Mouse (Mus musculus): ENCODE results near the gene Id1. TPM values are rescaled to one million over a fixed set of nuclear protein-coding genes. Genes with fewer than 3 reads are reported as not detected.

The Id1 gene
- polyA plus RNA-seq (2012; fragmentation: generic; extraction: Trizol), result 100 to 1,000 TPM in 1 of 2 experiments, 10 to 100 TPM in 1; 99.1 to 172 TPM

DNA sequence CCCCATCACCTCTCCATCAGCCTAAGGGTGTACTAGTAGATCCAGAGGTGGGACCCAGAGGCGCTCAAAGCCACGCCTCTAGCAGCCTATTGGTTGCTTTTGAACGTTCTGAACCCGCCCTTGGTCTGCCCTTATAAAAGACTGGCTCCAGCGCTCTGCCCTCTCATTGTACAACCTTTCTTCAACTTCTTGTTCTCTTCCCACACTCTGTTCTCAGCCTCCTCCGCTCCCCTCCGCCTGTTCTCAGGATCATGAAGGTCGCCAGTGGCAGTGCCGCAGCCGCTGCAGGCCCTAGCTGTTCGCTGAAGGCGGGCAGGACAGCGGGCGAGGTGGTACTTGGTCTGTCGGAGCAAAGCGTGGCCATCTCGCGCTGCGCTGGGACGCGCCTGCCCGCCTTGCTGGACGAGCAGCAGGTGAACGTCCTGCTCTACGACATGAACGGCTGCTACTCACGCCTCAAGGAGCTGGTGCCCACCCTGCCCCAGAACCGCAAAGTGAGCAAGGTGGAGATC, at the start of gene Id1:
TSS of gene Id1 (plus strand) at position 162 of the 512 bp plus-strand sequence.

DNA sequence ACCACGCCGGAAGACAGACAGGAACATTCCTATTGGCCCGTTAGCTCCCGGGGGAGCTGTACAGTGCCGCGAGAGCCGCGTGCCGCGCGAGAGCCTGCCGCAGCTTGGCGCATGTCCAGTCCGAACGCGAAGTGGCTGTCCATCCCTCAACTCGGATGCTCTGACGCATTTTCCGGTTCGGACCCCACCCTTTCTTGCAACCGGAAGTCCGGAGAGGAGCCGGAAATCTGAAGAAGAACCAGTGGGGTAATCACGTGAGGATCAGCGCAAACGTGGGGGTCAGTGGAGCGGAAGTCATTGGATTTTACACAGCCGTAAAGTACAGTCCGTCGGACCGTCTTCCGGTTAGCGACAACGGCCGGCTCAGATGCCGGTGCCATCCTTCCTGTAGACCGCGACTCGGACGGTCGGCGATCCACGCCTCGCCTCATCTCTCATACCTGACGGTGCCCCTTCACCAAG, 49.2 kb upstream of the Id1 start, which contains the start of gene Mcts2:
TSS of gene Mcts2 (plus strand) at position 230 of the 462 bp plus-strand sequence.

DNA sequence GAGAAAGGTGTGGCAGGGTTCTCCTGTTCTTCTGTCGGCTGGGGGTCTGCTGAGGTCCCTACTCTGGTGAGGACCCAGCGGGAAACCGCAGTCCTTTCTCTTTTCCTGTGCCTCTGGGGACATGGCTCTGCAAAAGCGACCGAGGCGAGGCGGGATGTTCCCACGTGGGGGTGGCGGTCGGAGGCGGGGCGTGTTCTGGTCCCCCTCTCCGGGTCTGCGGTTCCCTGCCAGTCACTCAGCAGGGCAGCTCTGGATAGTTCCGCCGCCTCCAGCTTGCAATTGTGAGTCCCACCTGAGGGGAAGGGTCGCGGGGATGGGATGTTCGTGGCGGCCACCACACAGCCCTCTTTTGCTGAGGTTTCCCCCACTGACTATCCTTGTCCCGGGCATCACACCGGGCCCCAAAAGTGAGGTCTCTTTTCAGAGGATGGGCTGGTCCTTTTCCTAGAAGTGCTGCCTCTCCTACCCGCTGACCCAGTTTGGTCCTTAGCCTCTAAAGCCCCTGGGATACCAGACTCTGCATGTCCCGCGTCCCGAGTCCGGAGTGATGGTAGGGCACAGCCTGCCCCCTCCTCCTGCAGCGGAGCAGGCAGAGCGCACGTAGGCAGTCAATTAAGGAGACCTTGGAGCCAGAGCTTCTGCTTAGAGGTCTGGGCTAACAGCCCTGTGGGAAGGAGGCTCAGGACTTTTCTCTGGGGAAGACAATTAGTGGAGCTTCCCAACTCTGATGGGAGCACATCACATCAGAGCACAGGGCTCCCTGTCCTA, 18.1 kb downstream of the Id1 start, which contains the start of gene Cox4i2:
TSS of gene Cox4i2 (plus strand) at position 230 of the 768 bp plus-strand sequence.

Other genes with a start within 250 kb of the Id1 start
- not detected for gene Defb22, start 246.1 kb upstream of the Id1 start, polyA plus RNA-seq (2012; fragmentation: generic; extraction: Trizol)
- gene Defb26, start 224.6 kb upstream of the Id1 start, polyA plus RNA-seq (2012; fragmentation: generic; extraction: Trizol), result not detected
- gene Defb28, start 218.0 kb upstream of the Id1 start, polyA plus RNA-seq (2012; fragmentation: generic; extraction: Trizol), result not detected
- not detected for gene Defb29, start 196.2 kb upstream of the Id1 start, polyA plus RNA-seq (2012; fragmentation: generic; extraction: Trizol)
- gene Gm17416, start 166.9 kb upstream of the Id1 start, polyA plus RNA-seq (2012; fragmentation: generic; extraction: Trizol), result not detected
- not detected for gene Defb21, start 163.5 kb upstream of the Id1 start, polyA plus RNA-seq (2012; fragmentation: generic; extraction: Trizol)
- gene Defb19, start 155.9 kb upstream of the Id1 start, polyA plus RNA-seq (2012; fragmentation: generic; extraction: Trizol), result not detected
- gene Defb45, start 136.9 kb upstream of the Id1 start, polyA plus RNA-seq (2012; fragmentation: generic; extraction: Trizol), result not detected
- gene Defb36, start 131.9 kb upstream of the Id1 start, polyA plus RNA-seq (2012; fragmentation: generic; extraction: Trizol), result not detected
- under 1 TPM in 1 of 2 experiments, not detected in 1; 0.22 TPM for gene Defb25, start 113.2 kb upstream of the Id1 start, polyA plus RNA-seq (2012; fragmentation: generic; extraction: Trizol)
- gene Rem1, start 109.3 kb upstream of the Id1 start, polyA plus RNA-seq (2012; fragmentation: generic; extraction: Trizol), result under 1 TPM in 1 of 2 experiments, not detected in 1; 0.05 TPM
- 100 to 1,000 TPM; 127 to 134 TPM for gene H13, start 66.8 kb upstream of the Id1 start, polyA plus RNA-seq (2012; fragmentation: generic; extraction: Trizol)
- 10 to 100 TPM in 1 of 2 experiments, 1 to 10 TPM in 1; 6.8 to 12.6 TPM for gene Mcts2, start 49.2 kb upstream of the Id1 start, polyA plus RNA-seq (2012; fragmentation: generic; extraction: Trizol)
- gene Cox4i2, start 17.9 kb downstream of the Id1 start, polyA plus RNA-seq (2012; fragmentation: generic; extraction: Trizol), result 1 to 10 TPM in 1 of 2 experiments, under 1 TPM in 1; 0.66 to 1.0 TPM
- gene Bcl2l1, start 95.5 kb downstream of the Id1 start, polyA plus RNA-seq (2012; fragmentation: generic; extraction: Trizol), result 10 to 100 TPM; 35.1 to 54.7 TPM
- gene Tpx2, start 111.7 kb downstream of the Id1 start, polyA plus RNA-seq (2012; fragmentation: generic; extraction: Trizol), result 10 to 100 TPM in 1 of 2 experiments, 1 to 10 TPM in 1; 7.6 to 48.4 TPM
- under 1 TPM; 0.14 to 0.44 TPM for gene Mylk2, start 175.1 kb downstream of the Id1 start, polyA plus RNA-seq (2012; fragmentation: generic; extraction: Trizol)
- 1 to 10 TPM; 2.9 to 4.0 TPM for gene Foxs1, start 197.0 kb downstream of the Id1 start, polyA plus RNA-seq (2012; fragmentation: generic; extraction: Trizol)
- 1 to 10 TPM in 1 of 2 experiments, under 1 TPM in 1; 0.47 to 4.1 TPM for gene Dusp15, start 215.4 kb downstream of the Id1 start, polyA plus RNA-seq (2012; fragmentation: generic; extraction: Trizol)
- under 1 TPM; 0.08 TPM for gene Ttll9, start 226.2 kb downstream of the Id1 start, polyA plus RNA-seq (2012; fragmentation: generic; extraction: Trizol)